Mouse (Mus musculus): ENCODE measurements around the gene Nptx2. TPM values are rescaled to one million over a fixed set of nuclear protein-coding genes. Genes with fewer than 3 reads are reported as not detected.
A peak's percentile ranks its signal among the peaks of the same experiment; 100 is the strongest.

Nptx2 gene
- total RNA-seq (2021) = 100 to 1,000 TPM; 108 to 124 TPM

- intact Hi-C loops (cut with DNase I) = loop anchor here (5.0 kb wide), 1 partner anchor 76 kb away; no protein-coding TSS in a partner anchor
Observed at GRCm38 (mm10) chr5:144545653-144546422, at the start of gene Nptx2. TSS of gene Nptx2 (plus strand) at chr5:144545902.

GRCm38 (mm10) chr5:144496481-144496880, 49.2 kb upstream of the Nptx2 start:
- intact Hi-C loops (cut with DNase I) = no loop called here
- DNase-seq (ENCODE audit: low spot score in 2 of 2) = no peak

More at GRCm38 (mm10) chr5:144545653-144546422, at the start of gene Nptx2:
- peak; percentile 86 to 91 for DNase-seq (ENCODE audit: low spot score in 2 of 2)

GRCm38 (mm10) chr5:144504239-144504638, 41.5 kb upstream of the Nptx2 start:
- DNase-seq (ENCODE audit: low spot score in 2 of 2) = peak in 1 of 2 experiments; percentile 58
- intact Hi-C loops (cut with DNase I) = no loop called here

- intact Hi-C loops (cut with DNase I) = no loop called here
- DNase-seq (ENCODE audit: low spot score in 2 of 2) = no peak
Observed at GRCm38 (mm10) chr5:144505731-144506130, 40.0 kb upstream of the Nptx2 start.

- no peak for DNase-seq (ENCODE audit: low spot score in 2 of 2)
- intact Hi-C loops (cut with DNase I) = no loop called here
Observed at GRCm38 (mm10) chr5:144506156-144506555, 39.5 kb upstream of the Nptx2 start.

GRCm38 (mm10) chr5:144506689-144507552, 38.8 kb upstream of the Nptx2 start:
- no peak for DNase-seq (ENCODE audit: low spot score in 2 of 2)
- intact Hi-C loops (cut with DNase I) = no loop called here

GRCm38 (mm10) chr5:144509431-144509830, 36.3 kb upstream of the Nptx2 start:
- no peak for DNase-seq (ENCODE audit: low spot score in 2 of 2)
- intact Hi-C loops (cut with DNase I) = no loop called here

- intact Hi-C loops (cut with DNase I) = no loop called here
- no peak for DNase-seq (ENCODE audit: low spot score in 2 of 2)
Observed at GRCm38 (mm10) chr5:144514738-144515137, 31.0 kb upstream of the Nptx2 start.

- intact Hi-C loops (cut with DNase I) = no loop called here
Observed at GRCm38 (mm10) chr5:144515241-144515640, 30.5 kb upstream of the Nptx2 start.

GRCm38 (mm10) chr5:144520096-144520495, 25.6 kb upstream of the Nptx2 start:
- intact Hi-C loops (cut with DNase I) = no loop called here
- no peak for DNase-seq (ENCODE audit: low spot score in 2 of 2)

More at GRCm38 (mm10) chr5:144515241-144515640, 30.5 kb upstream of the Nptx2 start:
- DNase-seq (ENCODE audit: low spot score in 2 of 2) = no peak

GRCm38 (mm10) chr5:144524774-144525173, 20.9 kb upstream of the Nptx2 start:
- intact Hi-C loops (cut with DNase I) = no loop called here
- no peak for DNase-seq (ENCODE audit: low spot score in 2 of 2)

GRCm38 (mm10) chr5:144529123-144529522, 16.6 kb upstream of the Nptx2 start:
- DNase-seq (ENCODE audit: low spot score in 2 of 2) = no peak
- intact Hi-C loops (cut with DNase I) = no loop called here

- intact Hi-C loops (cut with DNase I) = loop anchor here (1.0 to 2.0 kb wide), 3 partner anchors 70 to 178 kb away; no protein-coding TSS in a partner anchor
- peak; percentile 57 to 94 for DNase-seq (ENCODE audit: low spot score in 2 of 2)
Observed at GRCm38 (mm10) chr5:144542711-144543308, 2.9 kb upstream of the Nptx2 start.

- no peak for DNase-seq (ENCODE audit: low spot score in 2 of 2)
- intact Hi-C loops (cut with DNase I) = loop anchor here (5.0 kb wide), 1 partner anchor 76 kb away; no protein-coding TSS in a partner anchor
Observed at GRCm38 (mm10) chr5:144546423-144546995, 807 bp downstream of the Nptx2 start.

- intact Hi-C loops (cut with DNase I) = loop anchor here (5.0 kb wide), 1 partner anchor 75 kb away; no protein-coding TSS in a partner anchor
Observed at GRCm38 (mm10) chr5:144547333-144547878, 1.7 kb downstream of the Nptx2 start.

GRCm38 (mm10) chr5:144548079-144548631, 2.5 kb downstream of the Nptx2 start:
- intact Hi-C loops (cut with DNase I) = loop anchor here (5.0 kb wide), 1 partner anchor 74 kb away; no protein-coding TSS in a partner anchor
- DNase-seq (ENCODE audit: low spot score in 2 of 2) = peak; percentile 48 to 60

More at GRCm38 (mm10) chr5:144547333-144547878, 1.7 kb downstream of the Nptx2 start:
- peak in 1 of 2 experiments; percentile 37 for DNase-seq (ENCODE audit: low spot score in 2 of 2)

GRCm38 (mm10) chr5:144550003-144550402, 4.3 kb downstream of the Nptx2 start:
- intact Hi-C loops (cut with DNase I) = no loop called here
- DNase-seq (ENCODE audit: low spot score in 2 of 2) = peak in 1 of 2 experiments; percentile 82

- intact Hi-C loops (cut with DNase I) = no loop called here
- DNase-seq (ENCODE audit: low spot score in 2 of 2) = no peak
Observed at GRCm38 (mm10) chr5:144550622-144551137, 5.0 kb downstream of the Nptx2 start.
